In the genomic region with DNA sequence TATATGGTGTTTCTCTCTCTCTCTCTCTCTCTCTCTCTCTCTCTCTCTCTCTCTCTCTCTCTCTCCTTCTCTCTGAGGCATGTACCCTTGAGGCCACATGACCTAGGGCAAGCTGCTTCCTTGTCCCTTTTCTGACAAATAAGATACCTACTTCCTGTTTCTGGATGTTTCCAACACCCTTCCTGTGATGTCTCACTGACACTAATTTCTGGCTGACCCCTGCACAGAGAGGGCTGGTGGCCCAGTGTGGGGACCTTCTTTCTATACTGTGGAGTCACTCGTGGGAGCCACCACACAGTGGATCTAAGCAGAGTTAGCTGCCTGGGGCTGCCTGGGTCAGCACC, we compare ENCODE assay signal across 12 mouse cellular contexts. TPM values are rescaled to one million over a fixed set of nuclear protein-coding genes. Genes with fewer than 3 reads are reported as not detected.
DNase-seq lines count a peak whose midpoint lies in the region; ATAC-seq and TF ChIP-seq lines count a peak whose summit lies in the region.
"Had no signal": no experiment of that assay in that cellular context is flagged by ENCODE, and none has a peak within 500 bp of the region (broad histone marks: within the 10 kb centered on the region; RNA-seq: fewer than 3 reads in every experiment).

No protein-coding gene starts in this region.

- H3K4me2 ChIP-seq in intestine, embryonic 14.5 days (ENCODE audit: low read length): no peak overlapping the region
- H3K4me2 ChIP-seq in intestine, postnatal 0 days (replicated peaks; ENCODE audit: low read depth): no peak overlapping the region
- H3K4me2 ChIP-seq in liver, embryonic 16.5 days (ENCODE audit: low read depth, low read length): no peak overlapping the region

- no peak overlapping the region for H3K4me3 ChIP-seq in intestine, embryonic 14.5 days (ENCODE audit: low read depth, low read length)
- H3K4me3 ChIP-seq in intestine, postnatal 0 days (ENCODE audit: low read depth, low read length): no peak overlapping the region
- H3K4me3 ChIP-seq in embryonic facial prominence, embryonic 10.5 days: no peak overlapping the region
- no peak overlapping the region for H3K4me3 ChIP-seq in liver, embryonic 16.5 days (ENCODE audit: low read depth, low read length)
- H3K4me3 ChIP-seq: hindbrain, embryonic 10.5 days had no signal

- H3K27ac ChIP-seq in intestine, embryonic 14.5 days (ENCODE audit: low read depth): peak overlapping the region; percentile 0; the same call in 1 of the 2 replicates
- H3K27ac ChIP-seq in intestine, postnatal 0 days (ENCODE audit: low read depth, low read length): no peak overlapping the region; the same call in 1 of the 2 replicates
- H3K27ac ChIP-seq in embryonic facial prominence, embryonic 10.5 days (replicated peaks): peak overlapping the region; percentile 51; the same call in 1 of the 2 replicates
- H3K27ac ChIP-seq in liver, embryonic 16.5 days (ENCODE audit: low read length): peak overlapping the region; percentile 41; the same call in 1 of the 2 replicates
- H3K27ac ChIP-seq: hindbrain, embryonic 10.5 days had no signal

- H3K9me3 ChIP-seq in intestine, embryonic 14.5 days (ENCODE audit: control insufficient read depth, low read length): no peaks in the 10 kb centered on the region
- no peaks in the 10 kb centered on the region for H3K9me3 ChIP-seq in intestine, postnatal 0 days (ENCODE audit: control insufficient read depth)
- no peaks in the 10 kb centered on the region for H3K9me3 ChIP-seq in embryonic facial prominence, embryonic 10.5 days
- no peaks in the 10 kb centered on the region for H3K9me3 ChIP-seq in liver, embryonic 16.5 days (replicated peaks; ENCODE audit: control insufficient read depth, low read length)
- H3K9me3 ChIP-seq: hindbrain, embryonic 10.5 days had no signal

- 36% methylated on average over 1 of the region's 1 CpGs for WGBS in intestine, embryonic 14.5 days
- 37% methylated on average over 1 of the region's 1 CpGs for WGBS in intestine, postnatal 0 days
- 34% methylated on average over 1 of the region's 1 CpGs for WGBS in embryonic facial prominence, embryonic 10.5 days
- 11% methylated on average over 1 of the region's 1 CpGs for WGBS in liver, embryonic 16.5 days (ENCODE audit: insufficient replicate concordance)

- H3K36me3 ChIP-seq in intestine, embryonic 14.5 days (ENCODE audit: control insufficient read depth, insufficient read depth, low read length): no peaks in the 10 kb centered on the region
- H3K36me3 ChIP-seq in intestine, postnatal 0 days (ENCODE audit: control insufficient read depth, insufficient read depth): no peaks in the 10 kb centered on the region
- no peaks in the 10 kb centered on the region for H3K36me3 ChIP-seq in embryonic facial prominence, embryonic 10.5 days (replicated peaks)
- H3K36me3 ChIP-seq in liver, embryonic 16.5 days (ENCODE audit: control insufficient read depth, insufficient read depth): no peaks in the 10 kb centered on the region
- H3K36me3 ChIP-seq: hindbrain, embryonic 10.5 days had no signal

- no peak overlapping the region for H3K9ac ChIP-seq in intestine, embryonic 14.5 days (ENCODE audit: low read length)
- H3K9ac ChIP-seq in intestine, postnatal 0 days (ENCODE audit: low read depth, low read length): no peak overlapping the region
- H3K9ac ChIP-seq in liver, embryonic 16.5 days (ENCODE audit: low read depth, low read length): no peak overlapping the region

- H3K4me1 ChIP-seq in intestine, embryonic 14.5 days (replicated peaks; ENCODE audit: control insufficient read depth, insufficient read depth, low read length): peaks cover 53% of the 10 kb centered on the region
- H3K4me1 ChIP-seq in intestine, postnatal 0 days (replicated peaks; ENCODE audit: control insufficient read depth, insufficient read depth, low read length): 0 out of 2 replicates have a peak, but pooled peaks cover 7% of the 10 kb centered on the region
- H3K4me1 ChIP-seq in embryonic facial prominence, embryonic 10.5 days: peaks cover 56% of the 10 kb centered on the region
- peaks cover 13% of the 10 kb centered on the region for H3K4me1 ChIP-seq in liver, embryonic 16.5 days (ENCODE audit: control insufficient read depth, low read depth, low read length)

- H3K27me3 ChIP-seq in intestine, embryonic 14.5 days (replicated peaks; ENCODE audit: control insufficient read depth, insufficient read depth, low read length): no peaks in the 10 kb centered on the region
- H3K27me3 ChIP-seq in intestine, postnatal 0 days (replicated peaks; ENCODE audit: control insufficient read depth, insufficient read depth, low read length): no peaks in the 10 kb centered on the region
- H3K27me3 ChIP-seq in embryonic facial prominence, embryonic 10.5 days (replicated peaks; ENCODE audit: low read depth, poor library complexity, severe bottlenecking): no peaks in the 10 kb centered on the region
- no peaks in the 10 kb centered on the region for H3K27me3 ChIP-seq in liver, embryonic 16.5 days (ENCODE audit: control insufficient read depth, insufficient read depth, low read depth, low read length)

- no peak for DNase-seq in intestine, embryonic 14.5 days (ENCODE audit: low spot score)
- no peak for DNase-seq in embryonic facial prominence, embryonic 10.5 days (ENCODE audit: low spot score)
- no peak for DNase-seq in right cerebral cortex, postnatal 4 days
- no peak for DNase-seq in cerebellum, postnatal 36 days
- DNase-seq in natural killer cell, adult 2 months (ENCODE audit: low spot score in 2 of 2): no peak
- DNase-seq: embryo, embryonic 11 days; lung, postnatal 10 days; thymus, postnatal 14 days had no signal

- no peak for TF ChIP-seq CTCF in intestine, postnatal 0 days (IDR thresholded peaks at IDR 0.05; ENCODE audit: low read depth)

- ATAC-seq in intestine, embryonic 14.5 days (replicated peaks; ENCODE audit: low FRiP score, low TSS enrichment, low read depth): no peak
- no peak for ATAC-seq in intestine, postnatal 0 days
- ATAC-seq in CD4-positive, CD25-positive, alpha-beta regulatory T cell, adult 4 months: peak; percentile 71
- ATAC-seq in liver, embryonic 16.5 days (ENCODE audit: low read depth): peak; percentile 30

RNA-seq across cellular contexts. Expression of gene Plpp1, which starts 40.1 kb away (rescaled TPM):
- polyA plus RNA-seq in intestine, embryonic 14.5 days (2014; fragmentation: Nextera tagmentation; extraction: Ambion mirVana): 77.6 and 83.4 TPM in 2 replicates
- 91.0 and 98.5 TPM in 2 replicates for polyA plus RNA-seq in intestine, postnatal 0 days (2015; fragmentation: Nextera tagmentation; extraction: Ambion mirVana)
- 1 to 10 TPM; 3.7 to 4.2 TPM for polyA plus RNA-seq in CD4-positive, CD25-positive, alpha-beta regulatory T cell, adult 4 months (2017; shearing (Covaris generic))
- 19.0 and 21.8 TPM in 2 replicates for polyA plus RNA-seq in embryonic facial prominence, embryonic 10.5 days (2016; fragmentation: Nextera tagmentation; extraction: Ambion mirVana)
- 42.6 and 44.4 TPM in 2 replicates for polyA plus RNA-seq in liver, embryonic 16.5 days (2015; fragmentation: Nextera tagmentation; extraction: Ambion mirVana)

Comparison
In these comparisons a context has a peak if more than half of its experiments do, and no peak if none do; other contexts are left out.
1. ATAC-seq: peak in CD4-positive, CD25-positive, alpha-beta regulatory T cell, adult 4 months (single experiment) and liver, embryonic 16.5 days (single experiment); none in intestine, embryonic 14.5 days (single experiment) and intestine, postnatal 0 days (single experiment).